Mouse (Mus musculus): ENCODE measurements around the gene Eps8l1.

GRCm38 (mm10) chr7:4491308-4491707, 30.8 kb downstream of the Eps8l1 start:
- no peak for TF ChIP-seq POLR2A (IDR thresholded peaks at IDR 0.05; ENCODE audit: extremely low read depth, insufficient read depth, low read length)
- no peak for TF ChIP-seq CTCF (IDR thresholded peaks at IDR 0.05; ENCODE audit: low read depth, low read length)
